Mouse (Mus musculus) brain, embryonic 14.5 days (tissue): ENCODE measurements around the gene Dlgap1.

ENCODE experiments used
- CTCF ChIP-seq: fragments of 200-500 bp; IDR thresholded peaks from 2 replicates; pipeline ENCODE4 v1.5.1; 2012; ENCODE audit warnings: inconsistent platforms, mild to moderate bottlenecking, moderate library complexity, borderline replicate concordance; ENCODE audit not compliant: insufficient read depth, insufficient read length; ENCODE audit errors: extremely low read depth
- POLR2A ChIP-seq: fragments of 200-500 bp; IDR thresholded peaks from 2 replicates; pipeline ENCODE4 v1.6.1; 2012; ENCODE audit warnings: mild to moderate bottlenecking, inconsistent platforms, borderline replicate concordance; ENCODE audit not compliant: poor library complexity, insufficient read depth, insufficient read length, severe bottlenecking; ENCODE audit errors: extremely low read depth

DNA sequence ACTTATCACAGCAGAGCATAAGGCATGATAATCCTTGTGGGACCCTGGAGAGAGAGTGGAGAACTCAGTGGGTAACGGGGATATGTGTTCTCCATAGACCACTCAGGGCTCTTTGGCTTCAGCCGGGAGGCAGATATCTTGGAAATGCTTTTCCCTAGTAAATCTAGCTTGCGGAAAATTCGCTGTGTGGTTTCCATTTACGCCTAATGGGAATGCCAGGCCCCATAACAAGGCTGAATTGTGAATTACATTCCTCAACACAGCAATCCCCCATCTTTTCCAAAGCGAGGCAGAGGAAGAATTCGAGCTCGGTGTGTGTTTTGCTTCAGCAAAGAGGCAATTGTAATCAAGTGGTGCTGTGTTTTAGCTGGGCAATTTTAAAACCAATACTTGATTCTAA, 372.4 kb downstream of the Dlgap1 start:
- TF ChIP-seq CTCF (no peak), POLR2A (no peak)
